Mouse (Mus musculus) midbrain, embryonic 16.5 days (tissue): ENCODE results near the gene Eif3a. TPM values are rescaled to one million over a fixed set of nuclear protein-coding genes. Genes with fewer than 3 reads are reported as not detected.
A peak's percentile ranks its signal among the peaks of the same experiment; 100 is the strongest.

Experiments
- ATAC-seq: fragments of 200-750 bp; cut with Nextera tagmentation; 2 replicates; pipeline ENCODE4 v1.8.0; 2017; ENCODE audit warnings: moderate TSS enrichment
- H3K27ac ChIP-seq: fragments of 300-500 bp; sonication (generic); 2 replicates; pipeline ENCODE4 v1.5.1; 2014; ENCODE audit warnings: mild to moderate bottlenecking, low read length, mixed read lengths
- H3K27me3 ChIP-seq: fragments of 300-500 bp; sonication (generic); 2 replicates; pipeline ENCODE4 v1.6.1; 2014; ENCODE audit warnings: low read depth, low read length, mixed read lengths; ENCODE audit not compliant: control insufficient read depth, insufficient read depth
- H3K36me3 ChIP-seq: fragments of 300-500 bp; sonication (generic); 2 replicates; pipeline ENCODE4 v1.6.1; 2014; ENCODE audit warnings: mild to moderate bottlenecking, low read length, moderate library complexity, mixed read lengths; ENCODE audit not compliant: control insufficient read depth, insufficient read depth
- H3K4me1 ChIP-seq: fragments of 300-500 bp; sonication (generic); 2 replicates; pipeline ENCODE4 v1.6.1; 2014; ENCODE audit warnings: mild to moderate bottlenecking, low read length, mixed read lengths; ENCODE audit not compliant: control insufficient read depth, insufficient read depth
- H3K4me2 ChIP-seq: fragments of 300-500 bp; sonication (generic); 2 replicates; pipeline ENCODE4 v1.6.1; 2014; ENCODE audit warnings: mild to moderate bottlenecking, low read length, mixed read lengths
- H3K4me3 ChIP-seq: fragments of 300-500 bp; sonication (generic); 2 replicates; pipeline ENCODE4 v1.5.1; 2014; ENCODE audit warnings: low read depth, mild to moderate bottlenecking, low read length, moderate library complexity, mixed read lengths
- H3K9ac ChIP-seq: fragments of 300-500 bp; sonication (generic); 2 replicates; pipeline ENCODE4 v1.6.1; 2014; ENCODE audit warnings: low read depth, low read length, mixed read lengths
- H3K9me3 ChIP-seq: fragments of 300-500 bp; sonication (generic); replicated peaks from 2 replicates; pipeline ENCODE4 v1.6.1; 2014; ENCODE audit warnings: mild to moderate bottlenecking, low read length, mixed read lengths; ENCODE audit not compliant: control insufficient read depth, poor library complexity, severe bottlenecking
- WGBS: fragments of 180-500 bp; shearing (Covaris S2); extraction: QIAGEN DNeasy Blood & Tissue Kit; methylation state at CpG from one replicate; pipeline ENCODE4 v1.1.7; 2014; 5-methylcytosine and 5-hydroxymethylcytosine counted together
- polyA plus RNA-seq: library from polyadenylated mRNA; unstranded; fragments of >200 nt; fragmentation: Nextera tagmentation; extraction: Ambion mirVana; gene quantifications from 2 replicates; pipeline ENCODE4 v1.2.1, GENCODE M21; 2015

Eif3a gene
- polyA plus RNA-seq, 1 experiment from 2014 or later: 102 TPM

GRCm38 (mm10) chr19:60787465-60788150 lies 2.9 kb downstream of the Eif3a start:
- Histone ChIP-seq H3K27me3 (no peaks in the 10 kb centered on the region), H3K4me3 (no peak overlapping the region), H3K4me1 (peaks cover 28% of the 10 kb centered on the region), H3K4me2 (no peak overlapping the region), H3K36me3 (no peaks in the 10 kb centered on the region), H3K9me3 (no peaks in the 10 kb centered on the region), H3K27ac (no peak overlapping the region), H3K9ac (no peak overlapping the region)
- WGBS: 73% methylated on average over 2 of the region's 2 CpGs
- no peak for ATAC-seq

- WGBS: 78% methylated on average over 1 of the region's 1 CpGs
- H3K9me3 ChIP-seq: no peaks in the 10 kb centered on the region
- ATAC-seq: no peak
- no peak overlapping the region for H3K4me2 ChIP-seq
- no peak overlapping the region for H3K4me3 ChIP-seq
- H3K27me3 ChIP-seq: no peaks in the 10 kb centered on the region
- H3K36me3 ChIP-seq: peaks cover 11% of the 10 kb centered on the region
- H3K27ac ChIP-seq: no peak overlapping the region
- no peak overlapping the region for H3K9ac ChIP-seq
- H3K4me1 ChIP-seq: peaks cover 23% of the 10 kb centered on the region
Observed at GRCm38 (mm10) chr19:60784712-60785111, 5.7 kb downstream of the Eif3a start.

GRCm38 (mm10) chr19:60782034-60782433 lies 8.4 kb downstream of the Eif3a start:
- Histone ChIP-seq H3K27ac (no peak overlapping the region), H3K4me3 (no peak overlapping the region), H3K9me3 (no peaks in the 10 kb centered on the region), H3K36me3 (peaks cover 19% of the 10 kb centered on the region), H3K4me1 (peaks cover 11% of the 10 kb centered on the region; the same call in 1 of the 2 replicates), H3K4me2 (no peak overlapping the region), H3K27me3 (no peaks in the 10 kb centered on the region), H3K9ac (no peak overlapping the region)
- WGBS: 89% methylated on average over 3 of the region's 3 CpGs
- no peak for ATAC-seq

GRCm38 (mm10) chr19:60773366-60773765 lies 17.1 kb downstream of the Eif3a start:
- H3K4me2 ChIP-seq: no peak overlapping the region
- no peaks in the 10 kb centered on the region for H3K27me3 ChIP-seq
- no peak overlapping the region for H3K27ac ChIP-seq
- no peaks in the 10 kb centered on the region for H3K9me3 ChIP-seq
- no peak for ATAC-seq
- no peak overlapping the region for H3K9ac ChIP-seq
- no peak overlapping the region for H3K4me3 ChIP-seq
- peaks cover 48% of the 10 kb centered on the region for H3K36me3 ChIP-seq
- WGBS: 97% methylated on average over 6 of the region's 6 CpGs
- no peaks in the 10 kb centered on the region for H3K4me1 ChIP-seq

GRCm38 (mm10) chr19:60758896-60759835 lies 31.3 kb downstream of the Eif3a start:
- Histone ChIP-seq H3K36me3 (peaks cover 16% of the 10 kb centered on the region), H3K27ac (no peak overlapping the region), H3K27me3 (0 out of 2 replicates have a peak, but pooled peaks cover 2% of the 10 kb centered on the region), H3K9ac (no peak overlapping the region), H3K9me3 (no peaks in the 10 kb centered on the region), H3K4me2 (no peak overlapping the region), H3K4me3 (no peak overlapping the region), H3K4me1 (peaks cover 23% of the 10 kb centered on the region)
- 75% methylated on average over 4 of the region's 4 CpGs for WGBS
- ATAC-seq: no peak

GRCm38 (mm10) chr19:60757099-60757785 lies 33.2 kb downstream of the Eif3a start:
- peak overlapping the region; percentile 93 for H3K4me2 ChIP-seq
- H3K36me3 ChIP-seq: no peaks in the 10 kb centered on the region; the same call in 1 of the 2 replicates
- H3K4me3 ChIP-seq: peak overlapping the region; percentile 88
- 0 out of 2 replicates have a peak, but pooled peaks cover 3% of the 10 kb centered on the region for H3K27me3 ChIP-seq
- no peak for ATAC-seq
- WGBS: 5% methylated on average over 25 of the region's 25 CpGs
- H3K9me3 ChIP-seq: no peaks in the 10 kb centered on the region
- H3K27ac ChIP-seq: peak overlapping the region; percentile 93
- peak overlapping the region; percentile 92 for H3K9ac ChIP-seq
- H3K4me1 ChIP-seq: peaks cover 23% of the 10 kb centered on the region

- peaks cover 3% of the 10 kb centered on the region; the same call in 1 of the 2 replicates for H3K27me3 ChIP-seq
- H3K4me1 ChIP-seq: peaks cover 23% of the 10 kb centered on the region
- WGBS: under 1% methylated on average over 99 of the region's 115 CpGs
Observed at GRCm38 (mm10) chr19:60756192-60757098, 34.0 kb downstream of the Eif3a start.

More at GRCm38 (mm10) chr19:60756192-60757098, 34.0 kb downstream of the Eif3a start:
- Histone ChIP-seq H3K9me3 (no peaks in the 10 kb centered on the region), H3K4me2 (peak overlapping the region; percentile 93), H3K9ac (peak overlapping the region; percentile 92), H3K36me3 (no peaks in the 10 kb centered on the region), H3K4me3 (peak overlapping the region; percentile 88), H3K27ac (peak overlapping the region; percentile 93)
- ATAC-seq: peak; percentile 84
